Mouse (Mus musculus) left cerebral cortex, adult 8-10 months (tissue): ENCODE data around the gene Uqcr11. TPM values are rescaled to one million over a fixed set of nuclear protein-coding genes. Genes with fewer than 3 reads are reported as not detected.

ENCODE experiments used
- DNase-seq, 2 experiments: peaks; one replicate each; pipeline ENCODE4 v3.0.0; 2022; ENCODE audit warnings: low spot score in 2 of 2
- total RNA-seq, 4 experiments: library from RNA; stranded (reverse); gene quantifications; 2 replicates each; pipeline ENCODE4 v1.2.4; 2022

Uqcr11 gene
- total RNA-seq: 100 to 1,000 TPM; 332 to 408 (median 366) TPM

DNA sequence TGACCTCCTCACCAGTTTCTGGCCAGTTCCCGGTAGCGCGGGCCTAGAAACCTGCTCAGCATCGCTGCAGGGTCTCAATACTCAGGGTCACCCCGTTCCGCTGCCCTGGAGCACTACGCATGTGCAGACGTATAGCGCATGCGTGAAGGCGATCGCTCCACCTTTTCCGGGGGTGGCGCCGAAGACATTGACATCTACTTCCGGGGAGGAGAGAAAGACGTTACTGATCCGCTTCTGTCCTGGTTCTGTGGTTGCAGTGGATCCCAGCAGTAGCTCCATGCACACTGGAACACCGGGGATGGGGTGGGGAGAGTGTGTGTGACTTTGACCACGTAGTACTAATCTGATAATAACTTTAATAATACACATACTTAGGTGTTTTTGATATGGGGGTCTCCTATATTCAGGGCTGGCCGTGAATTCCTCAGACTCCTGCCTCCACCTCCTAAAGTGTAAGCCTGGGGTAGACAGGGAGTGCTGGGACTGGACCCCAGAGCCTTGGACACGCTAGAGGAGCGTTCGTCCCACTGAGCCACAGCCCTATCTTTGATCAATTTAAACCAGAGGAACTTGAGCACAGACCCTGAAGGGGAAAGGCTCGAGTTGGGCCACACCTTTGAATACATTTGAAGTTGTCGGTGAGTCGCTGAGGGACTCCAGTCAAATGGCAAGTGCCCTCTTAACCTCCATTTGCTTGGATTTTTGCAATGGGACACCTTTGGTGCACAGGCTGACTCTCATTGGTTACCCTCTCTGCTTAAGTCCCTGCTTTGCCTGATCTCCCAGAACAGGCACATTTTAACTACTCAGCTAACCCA lies at the start of gene Uqcr11:
Gene Uqcr11, minus strand, starts transcription at position 147 of the 818 bp plus-strand sequence.
- peak; percentile 78 to 90 for DNase-seq

DNA sequence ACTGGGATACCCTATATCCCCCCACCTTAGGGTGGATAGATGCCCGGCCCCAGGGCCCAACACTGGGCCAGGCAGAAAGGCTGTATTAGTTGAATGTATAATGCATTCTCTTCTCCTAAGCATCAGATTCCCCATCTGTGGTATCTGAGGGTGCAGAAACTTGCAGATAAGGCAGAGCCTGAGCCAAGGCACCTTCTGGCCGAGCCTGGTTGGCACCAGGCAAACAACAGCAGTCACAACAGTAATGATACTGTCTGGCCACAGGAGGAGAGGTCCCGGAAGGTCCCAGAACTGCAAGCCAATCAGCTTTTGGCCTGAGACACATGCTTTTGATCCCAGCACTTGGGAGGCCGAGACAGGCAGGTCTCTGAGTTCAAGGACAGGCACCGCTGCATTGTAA lies 49.1 kb upstream of the Uqcr11 start:
- no peak for DNase-seq

DNA sequence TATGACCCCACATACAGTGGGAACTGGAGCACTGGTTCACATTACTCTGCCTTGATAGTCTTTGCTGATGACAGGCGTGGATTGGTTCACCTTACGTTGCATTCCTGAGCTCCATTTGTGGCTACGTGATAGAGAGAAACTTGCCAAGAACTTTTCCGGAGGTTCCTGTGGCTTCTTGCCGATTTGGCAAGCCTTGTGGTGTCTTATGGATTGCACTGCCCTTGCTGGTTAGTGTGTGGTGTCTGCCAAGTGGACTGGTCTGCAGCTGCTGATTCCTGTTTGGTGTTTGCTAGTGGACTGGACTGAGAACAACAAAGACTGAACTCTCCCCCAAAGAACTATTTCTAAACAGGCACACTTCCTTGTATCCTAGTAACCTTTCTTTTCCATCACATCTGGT lies 48.2 kb upstream of the Uqcr11 start:
- DNase-seq: no peak

DNA sequence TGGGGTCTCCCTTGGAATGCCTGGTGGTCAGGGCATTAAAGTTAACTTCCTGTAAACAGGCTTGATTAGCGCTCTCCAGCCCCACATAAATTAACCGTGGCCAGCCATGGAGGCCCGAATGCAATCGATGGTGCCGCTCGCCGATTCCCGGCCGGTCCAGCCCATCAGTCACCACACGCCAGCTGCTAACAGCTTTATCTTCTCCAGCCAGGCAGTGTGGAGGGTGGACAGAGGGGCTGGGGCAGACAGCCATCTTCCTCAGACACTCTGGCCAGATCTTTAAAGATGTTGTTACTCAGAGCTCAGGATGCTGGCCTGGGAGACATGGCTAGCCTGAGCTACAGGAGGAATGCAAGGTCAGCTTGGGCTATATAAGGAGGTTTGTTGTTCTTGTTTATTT lies 47.0 kb upstream of the Uqcr11 start:
- DNase-seq: no peak

DNA sequence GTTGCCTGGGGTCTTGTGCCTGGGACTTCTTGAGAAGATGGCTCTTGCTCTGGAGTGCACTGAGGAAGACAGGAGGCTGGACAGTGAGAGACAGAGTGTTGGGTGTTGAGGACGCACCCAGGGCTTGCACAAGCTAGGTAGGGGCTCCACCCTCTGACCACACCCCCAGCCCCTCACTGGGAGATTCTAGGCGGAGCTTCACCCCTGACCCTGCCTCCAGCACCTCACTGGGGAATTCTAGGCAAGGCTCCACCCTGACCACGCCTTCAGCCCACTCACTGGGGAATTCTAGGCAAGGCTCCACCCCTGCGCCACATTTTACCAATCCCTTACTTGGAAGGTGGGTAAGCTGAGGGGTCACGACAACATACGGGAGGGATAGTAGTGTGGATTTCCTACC lies 44.0 kb upstream of the Uqcr11 start:
- DNase-seq: no peak

DNA sequence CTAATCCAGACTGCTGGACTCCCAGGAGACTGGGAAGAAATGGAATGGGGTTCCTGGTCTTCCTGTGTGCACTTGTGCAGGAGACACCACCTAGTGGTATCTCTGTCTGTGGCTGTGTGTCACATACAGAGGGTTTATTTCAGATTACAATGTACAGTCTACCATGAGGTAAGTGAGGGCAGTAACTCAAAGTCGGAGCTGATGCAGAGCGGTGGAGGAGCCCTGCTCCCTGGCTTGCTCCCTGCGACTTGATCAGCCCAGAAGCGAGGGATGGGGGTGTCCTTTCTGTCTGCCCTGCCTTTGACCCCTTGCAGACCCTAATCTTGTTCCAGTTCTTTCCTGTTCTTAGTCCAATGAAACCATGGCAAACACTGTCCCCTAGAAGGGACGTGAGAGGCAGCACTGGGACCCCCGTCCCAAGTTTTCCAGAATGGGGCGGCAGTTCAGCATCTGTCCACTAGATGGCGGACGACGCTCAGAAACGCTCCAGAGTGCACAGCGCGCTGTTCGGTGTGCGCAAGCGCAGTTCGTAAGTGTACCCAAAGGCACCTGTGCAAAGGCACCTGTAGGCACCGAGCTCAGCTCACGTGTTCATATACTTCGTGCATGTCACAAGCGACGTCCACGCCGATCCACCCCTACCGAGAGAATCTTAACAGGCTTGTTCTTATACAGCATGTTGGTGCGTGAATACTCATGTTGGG lies 39.4 kb upstream of the Uqcr11 start:
- DNase-seq: peak; percentile 55 to 76

DNA sequence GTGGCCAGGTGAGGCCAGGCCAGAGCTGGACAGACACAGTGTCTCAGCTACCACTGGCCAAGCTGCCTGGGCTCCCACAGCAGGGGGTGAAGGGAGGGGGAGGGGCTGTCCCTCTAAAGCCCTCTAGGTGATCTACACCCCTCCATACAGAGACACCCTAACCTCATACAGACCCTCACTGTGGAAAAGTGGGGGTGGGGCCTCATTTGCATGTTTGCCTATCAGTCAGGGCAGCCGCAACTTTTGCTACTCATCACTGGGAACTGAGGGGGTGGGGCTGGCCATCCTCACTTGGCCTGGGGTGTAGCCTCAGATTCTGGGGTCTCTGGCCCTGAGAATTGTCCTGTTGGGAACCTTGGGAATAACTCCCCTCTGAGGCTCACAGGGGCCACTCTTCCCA lies 38.4 kb upstream of the Uqcr11 start:
- no peak for DNase-seq

DNA sequence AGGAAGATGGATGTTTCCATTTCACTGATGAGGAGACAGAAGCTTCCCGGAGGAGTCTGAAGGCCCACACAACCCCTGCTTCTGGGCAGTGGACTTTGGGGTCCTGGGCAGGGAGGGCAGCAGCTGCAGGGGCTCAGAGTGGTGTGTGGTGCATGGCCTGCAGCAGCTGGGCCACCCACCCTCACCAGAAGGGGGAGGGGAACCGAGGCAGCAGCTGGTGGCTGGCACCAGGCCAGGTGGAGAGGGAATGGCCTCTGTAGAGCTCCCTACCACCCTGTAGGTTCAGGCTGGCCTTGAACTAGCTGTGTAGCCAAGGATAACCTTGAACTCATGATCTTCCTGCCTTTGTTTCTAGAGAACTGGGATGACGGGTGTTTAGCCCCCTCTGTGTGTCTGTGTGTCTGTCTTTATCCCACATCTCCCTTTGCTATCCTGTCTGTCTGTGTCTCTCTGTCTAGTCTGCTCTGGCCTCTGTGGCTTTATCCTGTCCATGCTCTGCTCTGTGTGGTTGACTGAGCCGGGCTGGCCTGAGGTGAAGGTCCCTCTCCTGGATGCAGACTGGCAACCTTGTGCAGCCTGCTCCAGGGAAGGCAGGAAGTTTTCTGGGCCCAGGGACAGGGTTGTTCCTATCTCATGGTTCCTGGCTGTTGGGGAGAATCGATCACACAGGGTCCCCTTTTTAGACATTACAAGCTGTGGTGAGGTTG lies 37.9 kb upstream of the Uqcr11 start:
- no peak for DNase-seq

DNA sequence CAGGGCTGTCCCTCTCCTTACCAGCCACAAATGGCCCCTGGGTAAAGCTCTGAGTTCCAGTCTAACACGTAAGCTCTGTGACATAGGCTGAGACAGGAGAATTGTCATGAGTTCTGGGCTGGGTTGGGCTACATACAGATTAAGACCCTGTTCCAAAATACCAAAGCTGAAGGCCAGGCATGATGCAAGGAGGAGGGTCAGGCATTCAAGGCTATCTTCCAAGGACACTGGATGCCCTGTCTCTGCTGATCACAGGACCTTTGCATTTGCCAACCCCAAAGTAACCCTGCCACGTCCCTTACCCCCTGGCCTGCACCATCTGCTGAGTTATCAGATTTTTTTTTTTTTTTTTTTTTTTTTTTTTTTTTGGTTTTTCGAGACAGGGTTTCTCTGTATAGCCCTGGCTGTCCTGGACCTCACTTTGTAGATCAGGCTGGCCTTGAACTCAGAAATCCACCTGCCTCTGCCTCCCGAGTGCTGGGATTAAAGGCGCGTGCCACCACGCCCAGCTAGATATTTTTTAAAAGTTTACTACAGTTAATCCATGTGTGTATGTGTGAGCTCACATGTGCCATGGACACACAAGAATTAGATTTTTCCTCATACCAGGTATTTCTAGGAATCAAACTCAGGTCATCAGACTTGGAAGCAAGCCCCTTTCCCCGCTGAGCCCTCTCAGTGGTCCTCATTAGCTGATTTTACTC lies 37.1 kb upstream of the Uqcr11 start:
- no peak for DNase-seq

DNA sequence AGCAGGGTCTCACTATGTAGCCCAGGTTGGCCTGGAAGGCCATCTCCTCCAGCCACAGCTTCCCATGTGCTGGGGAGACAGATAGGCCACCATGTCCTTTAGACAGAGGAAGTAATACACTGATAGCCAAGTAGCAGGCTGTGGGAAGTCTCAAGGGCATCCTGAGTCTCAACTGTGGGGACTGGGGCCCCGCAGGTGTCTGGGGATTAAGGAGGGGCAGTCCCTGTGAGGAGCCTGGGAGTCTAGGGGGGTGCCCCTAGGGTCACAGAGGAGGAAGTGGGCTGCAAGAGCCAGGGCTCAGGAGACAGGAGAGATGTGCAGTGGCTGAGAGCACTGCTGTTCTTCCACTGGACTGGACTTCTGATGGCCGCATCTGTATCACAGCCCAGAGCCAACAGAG lies 36.4 kb upstream of the Uqcr11 start:
- no peak for DNase-seq

DNA sequence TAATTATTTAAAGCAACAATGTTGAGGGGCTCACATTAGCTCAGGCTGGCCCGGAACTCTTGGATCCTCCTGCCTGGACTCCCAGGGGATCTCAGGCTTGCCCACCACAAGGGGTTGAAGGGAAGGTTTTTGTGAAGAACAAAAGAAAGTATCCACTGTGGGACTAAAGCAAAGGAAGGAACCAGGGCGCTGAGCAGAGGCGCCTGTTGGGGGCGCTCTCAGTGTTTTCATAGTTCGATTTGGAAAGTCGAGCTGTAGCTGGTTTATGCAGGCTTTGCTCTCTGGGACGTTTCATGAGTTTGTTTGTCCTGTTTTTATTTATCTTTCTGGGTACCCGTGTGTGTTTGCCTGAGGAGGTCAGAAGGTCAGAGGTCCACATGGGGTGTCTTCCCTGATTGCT lies 35.0 kb upstream of the Uqcr11 start:
- no peak for DNase-seq

DNA sequence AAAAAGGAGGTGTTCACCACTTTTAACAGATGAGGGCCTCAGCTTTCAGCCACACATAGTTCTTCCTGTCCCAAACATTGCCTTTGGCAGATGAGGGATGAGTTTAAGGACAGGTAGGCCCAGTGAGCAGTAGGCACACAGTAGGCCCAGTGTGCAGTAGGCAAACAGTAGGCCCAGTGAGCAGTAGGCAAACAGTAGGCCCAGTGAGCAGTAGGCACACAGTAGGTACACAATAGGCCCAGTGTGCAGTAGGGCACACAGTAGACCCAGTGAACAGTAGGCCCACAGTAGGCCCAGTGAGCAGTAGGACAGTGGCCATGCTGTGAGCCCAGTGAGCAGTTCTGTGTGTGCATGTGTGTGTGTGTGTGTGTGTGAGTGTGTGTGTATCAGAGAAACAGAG lies 33.4 kb upstream of the Uqcr11 start:
- DNase-seq: no peak

DNA sequence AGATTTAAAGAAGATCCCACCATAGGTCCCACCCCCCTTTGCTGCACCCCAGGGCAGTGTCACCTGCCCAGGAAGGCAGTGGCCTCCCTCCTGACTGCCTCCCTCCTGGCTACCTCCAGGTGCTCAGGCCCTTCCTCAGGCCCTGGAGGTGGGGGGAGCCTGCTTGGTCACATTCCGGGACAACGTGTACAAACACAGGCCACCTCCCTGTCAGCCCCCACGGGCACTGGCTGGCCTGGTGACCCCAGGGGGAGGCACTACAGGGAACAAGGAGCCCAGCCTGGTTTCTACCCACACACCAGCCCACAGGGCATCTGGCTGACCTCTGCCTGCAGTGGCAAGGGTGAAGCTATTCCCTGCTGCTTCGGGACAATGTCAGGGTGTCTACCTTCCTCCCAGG lies 31.3 kb upstream of the Uqcr11 start:
- DNase-seq: no peak

DNA sequence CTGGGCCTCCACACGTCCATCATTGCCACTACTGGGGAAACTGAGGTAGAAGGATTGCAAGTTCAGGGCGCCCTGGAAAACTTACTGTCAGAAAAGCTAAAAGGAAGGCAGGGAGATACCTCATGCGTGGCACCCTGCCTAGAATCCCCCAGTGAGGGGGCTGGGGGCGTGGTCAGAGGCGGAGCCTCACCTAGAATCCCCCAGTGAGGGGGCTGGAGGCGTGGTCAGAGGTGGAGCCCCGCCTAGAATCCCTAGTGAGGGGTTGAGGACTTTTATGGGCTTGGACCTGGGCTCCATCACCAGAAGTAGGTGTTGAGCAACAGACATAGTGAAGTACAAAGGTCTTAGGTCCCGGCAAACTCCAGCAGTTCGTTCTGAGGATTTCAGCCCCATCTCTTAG lies 29.6 kb upstream of the Uqcr11 start:
- DNase-seq: no peak

DNA sequence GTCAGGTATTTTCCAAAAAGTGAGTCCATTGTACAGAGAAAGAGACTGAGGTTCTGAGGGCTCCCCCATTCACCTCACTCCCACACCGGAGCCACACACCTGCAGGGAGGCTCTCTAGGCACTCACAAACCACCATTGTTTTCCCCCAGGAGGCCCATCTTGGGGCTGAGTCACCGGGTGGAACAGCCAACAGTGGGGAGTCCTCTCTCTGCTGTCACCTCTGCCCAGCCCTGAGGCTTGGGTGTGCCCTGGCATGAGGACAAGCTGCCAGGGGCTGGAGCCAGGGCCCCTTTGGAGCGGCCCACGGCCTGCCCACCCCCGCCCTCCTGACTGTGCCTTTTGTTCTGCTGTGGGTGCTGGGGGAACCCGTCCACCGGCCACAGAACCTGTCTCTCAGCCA lies 29.1 kb upstream of the Uqcr11 start:
- DNase-seq: no peak

DNA sequence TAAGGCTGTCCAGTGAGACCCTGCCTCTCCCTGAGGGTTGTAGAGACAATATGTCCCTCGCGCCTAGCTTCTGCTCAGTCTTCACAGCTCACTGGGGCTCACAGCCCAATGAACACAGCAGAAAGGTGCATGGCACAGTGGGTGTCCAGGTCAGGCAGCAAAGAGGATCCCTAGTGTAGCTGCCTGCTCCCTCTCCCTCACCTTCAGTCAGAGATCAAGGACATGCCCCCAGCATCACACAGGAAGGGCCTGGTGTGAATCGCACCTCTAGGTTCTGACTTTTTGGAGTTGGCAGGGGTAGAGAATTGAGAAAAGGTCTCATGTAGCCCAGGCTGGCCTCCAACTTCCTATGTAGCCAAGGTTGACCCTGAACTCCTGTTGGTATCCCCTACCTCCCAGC lies 28.2 kb upstream of the Uqcr11 start:
- no peak for DNase-seq

DNA sequence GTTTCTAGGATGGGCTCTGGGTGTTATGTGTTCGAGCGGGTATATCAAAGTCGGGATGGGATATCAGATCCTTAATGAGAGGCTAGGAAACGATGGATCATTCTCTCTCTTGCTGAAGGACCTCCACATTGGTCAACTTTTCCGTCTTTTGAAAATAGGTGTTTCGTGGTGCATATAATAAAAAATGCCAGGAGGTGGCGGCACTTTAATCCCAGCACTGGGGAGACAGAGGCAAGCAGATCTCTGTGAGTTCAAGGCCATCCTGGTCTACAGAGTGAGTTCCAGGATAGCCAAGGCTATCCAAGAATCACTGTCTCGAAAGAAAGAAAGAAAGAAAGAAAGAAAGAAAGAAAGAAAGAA lies 27.6 kb upstream of the Uqcr11 start:
- DNase-seq: no peak

DNA sequence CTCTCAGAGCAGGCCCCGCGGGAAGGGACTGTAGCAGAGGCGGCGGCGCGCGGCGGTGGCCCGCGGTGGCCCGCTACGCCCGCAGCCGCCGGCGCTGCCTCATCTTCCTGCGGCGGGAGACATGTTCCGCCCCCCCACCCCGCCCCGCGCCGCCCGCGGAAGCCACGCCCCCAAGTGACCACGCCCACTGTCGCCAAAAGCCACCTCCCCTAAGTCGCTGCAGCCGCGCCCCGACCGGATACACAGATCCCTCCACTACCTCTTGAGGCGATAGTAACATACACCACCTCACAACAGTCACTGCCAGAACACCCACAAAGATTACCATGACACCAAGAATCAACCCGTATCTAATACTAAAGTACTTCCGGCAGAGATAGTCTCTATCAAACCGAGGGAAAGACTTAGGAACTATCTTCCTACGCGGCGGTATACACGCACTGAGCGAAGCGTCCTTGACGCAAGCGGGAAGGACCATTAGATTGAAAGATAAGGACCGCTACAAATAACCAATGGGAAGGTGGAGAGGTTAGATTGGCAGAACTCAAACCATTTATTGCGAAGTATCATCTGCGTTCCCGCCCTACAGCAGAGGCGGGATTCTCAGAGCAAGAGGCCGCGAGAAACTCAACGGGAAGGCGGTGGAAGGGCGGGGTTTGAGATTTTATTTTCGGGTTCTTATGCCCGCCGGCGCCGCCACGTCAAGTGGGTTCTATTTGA lies 27.0 kb upstream of the Uqcr11 start, which contains the start of gene Tcf3:
Gene Tcf3, minus strand, starts transcription at position 135 of the 720 bp plus-strand sequence.
- DNase-seq: peak; percentile 89 to 97

DNA sequence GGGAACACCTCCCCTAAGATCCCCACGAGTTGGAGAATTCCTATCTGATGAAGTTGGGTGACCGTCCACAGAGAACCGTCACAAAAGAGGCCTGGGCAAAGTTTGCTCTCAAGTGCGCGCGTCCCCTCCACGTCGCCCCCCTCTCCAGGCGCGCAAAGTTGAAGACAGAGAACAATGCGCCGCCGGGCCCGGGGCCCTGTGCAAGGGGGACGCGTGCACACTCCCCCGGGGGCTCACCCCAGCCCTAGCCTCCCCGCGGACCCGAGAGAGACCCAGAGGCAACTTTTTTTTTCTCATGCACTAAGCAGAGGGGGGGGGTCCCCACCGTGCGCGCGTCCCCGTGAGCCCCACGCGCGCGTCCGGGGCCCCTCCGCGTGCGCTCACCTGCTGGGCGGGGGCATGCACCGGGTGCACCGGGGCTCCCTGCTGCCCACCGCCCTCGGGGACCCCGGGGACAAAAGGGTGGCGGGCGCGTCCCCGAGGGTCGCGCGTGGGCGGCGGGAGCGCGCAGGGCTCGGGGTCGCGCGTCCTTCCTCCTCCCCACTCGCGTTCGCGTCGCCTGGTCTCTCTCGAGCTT lies 26.4 kb upstream of the Uqcr11 start:
- DNase-seq: no peak

DNA sequence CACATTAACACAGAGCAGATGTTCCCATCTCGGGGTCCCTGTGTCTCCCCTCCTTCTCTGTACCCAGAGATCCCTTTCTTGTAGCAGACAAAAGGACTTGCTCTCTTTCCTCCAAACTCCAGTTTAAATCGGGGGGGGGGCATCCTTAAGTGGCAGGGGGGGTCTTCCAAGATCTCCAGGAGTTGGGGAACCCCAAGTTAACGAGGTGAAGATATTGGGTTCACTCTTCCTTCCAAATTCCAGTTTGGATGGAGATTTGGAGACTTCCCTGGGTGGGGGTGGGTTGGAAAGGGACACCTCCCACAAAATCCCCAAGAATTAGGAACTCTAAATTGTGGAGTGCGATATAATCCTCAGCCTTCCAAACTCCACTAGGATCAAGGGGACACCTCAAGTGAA lies 25.8 kb upstream of the Uqcr11 start:
- no peak for DNase-seq
